Mouse (Mus musculus) olfactory bulb, adult 2 months (tissue): ENCODE results near the gene Scaf11.

Experiments
- CTCF ChIP-seq: fragments of 200-500 bp; IDR thresholded peaks from 2 replicates; pipeline ENCODE4 v1.5.1; 2012; ENCODE audit warnings: low read depth, mild to moderate bottlenecking, low read length, moderate library complexity; ENCODE audit not compliant: insufficient read depth
- POLR2A ChIP-seq: fragments of 200-500 bp; IDR thresholded peaks from 2 replicates; pipeline ENCODE4 v1.6.1; 2012; ENCODE audit warnings: mild to moderate bottlenecking, low read depth, low read length, moderate library complexity; ENCODE audit not compliant: insufficient read depth

DNA sequence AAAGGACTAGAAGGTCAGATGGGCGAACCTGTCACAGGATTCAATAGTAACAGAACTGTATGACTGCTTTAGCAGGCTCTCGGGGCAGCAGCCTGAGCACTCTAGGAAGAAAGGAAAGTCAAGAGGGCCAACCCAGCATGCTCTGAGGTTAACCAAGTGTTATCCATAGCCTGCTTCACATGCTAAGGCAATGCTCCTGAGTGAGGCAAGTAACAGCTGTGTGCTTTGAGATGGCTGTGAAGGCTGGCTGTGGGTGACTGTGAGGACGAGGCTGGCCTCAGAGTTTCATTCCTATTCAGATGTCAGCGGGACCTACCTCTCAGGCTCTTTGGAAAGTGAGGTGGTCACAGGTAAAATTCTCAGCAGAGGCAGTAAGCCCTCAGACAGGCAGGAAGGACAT lies 54.4 kb downstream of the Scaf11 start:
- no peak for TF ChIP-seq CTCF
- no peak for TF ChIP-seq POLR2A
